Mouse (Mus musculus): Measurements from ENCODE around the gene Bcan. TPM values are rescaled to one million over a fixed set of nuclear protein-coding genes. Genes with fewer than 3 reads are reported as not detected.

Gene Bcan
- total RNA-seq, 2 experiments from 2014 or later = 18.7 to 20.0 TPM

DNA sequence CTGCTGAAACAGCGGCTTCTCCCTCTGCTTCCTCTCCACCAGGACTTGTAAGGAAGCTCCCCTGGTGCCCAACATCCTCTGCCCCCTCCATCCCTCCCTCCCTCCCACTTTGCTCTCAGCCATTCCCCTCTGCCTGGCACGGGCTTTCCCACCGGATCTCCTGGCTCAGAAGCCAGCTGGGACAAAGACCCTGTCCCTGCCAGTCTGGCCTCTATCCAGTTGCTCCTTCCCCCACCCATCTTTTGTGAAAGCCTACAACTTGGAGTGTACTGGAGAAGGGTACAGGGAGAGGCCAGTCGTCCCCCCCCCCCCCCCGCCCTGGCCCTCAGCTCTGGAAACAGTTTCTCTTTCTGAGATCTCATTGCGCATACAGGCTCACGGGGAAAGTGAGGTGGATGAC is 1.3 kb downstream of the Bcan start:
- DNase-seq = no peak

DNA sequence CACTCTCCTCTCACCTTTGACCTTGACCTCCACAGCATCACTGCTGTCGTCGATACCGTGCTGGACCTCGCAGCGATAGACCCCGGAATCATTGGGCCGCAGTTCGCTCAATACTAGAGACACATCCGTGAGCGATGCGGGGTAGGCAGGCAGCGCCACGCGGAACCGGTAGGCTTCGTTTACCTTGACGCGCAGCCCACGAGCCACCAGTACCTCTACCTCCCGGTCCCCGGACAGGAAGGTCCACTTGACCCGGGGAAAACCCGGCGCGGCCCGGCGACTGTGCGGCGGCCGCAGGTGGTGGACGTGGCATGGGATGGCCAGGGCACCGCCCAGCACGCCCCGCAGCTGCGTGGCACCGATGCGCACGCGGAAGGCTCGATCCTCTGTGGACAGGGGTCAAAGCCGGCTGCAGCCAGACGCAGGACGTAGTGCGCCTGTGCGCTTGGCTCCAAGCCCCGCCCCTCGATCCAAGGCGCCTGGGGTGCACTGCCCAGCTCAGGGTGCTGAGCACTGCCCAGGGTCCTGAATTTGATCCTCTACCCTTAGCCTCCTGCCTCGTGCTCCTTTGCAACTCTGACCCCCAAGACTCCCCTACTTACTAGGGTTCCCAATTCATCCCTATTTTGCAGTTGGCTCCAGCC is 2.9 kb downstream of the Bcan start:
- peak; percentile 81 for DNase-seq

DNA sequence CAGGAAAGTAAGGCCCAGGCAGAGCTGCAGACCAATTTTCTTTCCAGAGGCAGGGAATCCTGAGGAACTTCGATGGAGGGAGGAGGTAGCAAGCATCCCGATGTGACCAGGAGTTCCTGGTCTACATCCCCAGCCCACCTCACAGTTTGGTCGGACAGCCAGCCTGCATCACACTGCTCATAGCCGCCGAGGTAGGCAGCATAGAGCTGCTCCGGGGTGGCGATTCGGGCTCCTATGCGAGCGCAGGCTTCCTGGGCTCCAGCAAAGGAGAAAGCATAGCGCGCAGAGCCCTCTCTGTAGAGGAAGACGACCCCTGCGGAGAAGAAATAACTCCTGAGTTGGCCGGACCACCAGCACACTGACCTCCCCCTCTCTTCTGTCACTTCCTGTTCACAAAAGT is 3.6 kb downstream of the Bcan start:
- DNase-seq = no peak

DNA sequence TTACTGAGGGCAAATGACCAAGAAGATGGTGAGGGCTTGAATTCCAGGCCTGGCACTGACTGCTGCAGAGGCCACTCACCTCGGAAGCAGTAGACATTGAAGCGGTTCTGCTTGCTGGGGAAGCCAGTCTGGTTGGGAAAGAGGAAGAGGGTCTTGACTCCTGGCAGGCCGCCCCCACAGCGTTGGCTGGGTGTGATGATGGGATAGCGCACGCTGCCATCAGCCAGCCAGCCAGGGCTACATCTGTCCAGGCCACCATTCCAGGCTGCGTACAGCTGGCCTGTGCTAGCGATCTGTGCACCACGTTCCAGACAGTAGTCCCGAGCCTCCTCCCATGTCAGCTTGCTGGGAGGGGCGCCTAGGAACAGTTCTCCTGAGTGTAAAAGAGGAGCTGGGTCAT is 4.7 kb downstream of the Bcan start:
- no peak for DNase-seq

DNA sequence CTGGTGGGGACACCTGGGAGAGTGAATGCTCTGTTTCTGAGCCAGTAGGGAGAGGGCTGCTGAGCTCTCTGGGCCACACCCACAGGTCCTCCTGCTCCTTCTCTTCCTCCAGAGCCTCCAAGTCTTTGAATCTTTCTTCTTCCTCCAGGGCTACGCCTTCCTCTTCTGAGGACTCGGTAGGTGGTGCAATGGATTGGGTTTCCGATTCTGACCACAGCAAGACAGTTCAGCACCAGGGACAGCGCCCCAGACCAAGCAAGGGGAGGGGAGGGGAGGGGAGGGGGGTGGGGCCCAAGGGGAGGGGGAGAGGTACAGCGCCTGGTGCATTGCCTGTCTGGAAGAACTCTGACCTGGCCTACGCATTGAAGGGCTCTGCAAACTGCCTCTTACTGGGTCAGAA is 6.6 kb downstream of the Bcan start:
- peak; percentile 74 for DNase-seq

DNA sequence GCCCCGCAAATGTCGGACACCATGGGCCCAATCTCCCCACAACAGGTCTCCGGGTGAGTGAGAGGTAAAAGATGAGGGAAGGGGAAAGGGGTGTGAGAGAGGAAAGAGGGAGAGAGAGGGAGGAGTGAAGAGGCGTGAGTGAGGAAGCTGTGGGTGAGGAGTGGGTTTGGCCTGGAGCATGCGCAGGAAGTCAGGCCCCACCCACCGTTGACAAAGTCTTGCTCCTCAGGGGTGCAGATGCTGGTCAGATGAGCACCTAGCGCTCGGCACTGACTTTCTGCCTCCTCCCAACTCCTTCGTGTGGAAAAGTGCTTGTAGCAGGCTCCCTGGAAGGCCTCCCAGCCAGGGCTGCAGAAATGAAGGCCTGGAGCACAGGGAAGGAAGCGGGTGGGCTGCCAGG is 10.1 kb downstream of the Bcan start:
- DNase-seq = no peak

DNA sequence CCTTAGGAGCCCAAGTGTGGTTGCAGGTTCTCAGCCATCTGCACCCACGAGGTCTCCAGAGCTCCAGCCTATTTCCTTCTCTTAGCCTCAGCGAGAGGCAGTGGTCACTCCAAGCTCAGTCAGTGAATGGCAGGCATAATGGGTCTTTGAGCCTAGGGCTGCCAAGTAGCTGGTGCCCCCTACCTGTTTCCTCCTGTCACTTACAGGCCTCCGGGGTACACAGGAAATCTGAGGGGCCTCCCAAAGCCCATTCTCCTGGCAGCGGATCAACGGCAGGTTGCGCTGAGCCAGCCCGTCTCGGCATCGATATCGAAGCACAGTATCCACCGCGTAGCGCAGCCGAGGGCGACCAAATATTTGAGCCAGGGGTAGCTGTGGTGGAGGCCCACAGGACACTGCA is 12.0 kb downstream of the Bcan start:
- DNase-seq = no peak

DNA sequence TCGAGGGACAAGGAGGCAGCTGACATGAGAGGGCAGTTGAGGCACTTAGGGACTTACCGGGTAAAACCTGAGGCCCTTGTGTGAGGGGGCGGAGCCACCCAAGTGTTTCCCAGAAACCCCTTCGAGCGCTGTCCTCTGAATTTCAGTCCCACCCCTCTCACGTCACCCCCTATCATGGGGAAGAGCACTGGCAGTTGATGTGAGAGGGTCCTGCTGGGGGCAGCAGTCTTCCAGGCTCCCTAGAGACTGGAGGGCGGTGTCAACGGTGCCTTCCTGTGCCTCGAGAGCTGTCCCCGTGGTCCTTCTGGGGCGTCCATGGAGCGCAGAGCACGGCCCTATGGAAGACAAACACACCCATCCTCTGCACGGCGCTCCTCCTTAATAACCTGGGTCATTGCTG is 12.4 kb downstream of the Bcan start:
- DNase-seq = no peak

DNA sequence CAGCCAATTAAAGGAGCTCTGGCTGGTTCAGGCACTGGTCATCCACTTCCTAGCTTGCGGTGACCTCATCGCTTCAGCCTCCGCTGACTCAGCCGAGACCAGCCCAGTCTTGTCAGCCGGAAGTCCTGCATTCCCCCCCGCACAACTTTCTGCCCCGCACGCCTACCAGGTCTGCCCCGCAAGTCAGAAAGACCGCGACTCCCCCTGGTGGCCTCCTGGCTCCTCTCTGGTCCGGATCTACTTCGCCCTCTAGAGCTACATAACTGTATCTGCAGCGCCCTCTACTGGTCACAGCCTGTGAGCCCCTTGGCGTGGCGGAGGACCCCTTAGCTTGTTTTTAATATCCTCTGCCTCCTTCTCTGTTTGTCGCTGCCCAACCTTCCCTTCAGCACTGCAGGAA is 13.2 kb downstream of the Bcan start:
- DNase-seq = peak; percentile 97

DNA sequence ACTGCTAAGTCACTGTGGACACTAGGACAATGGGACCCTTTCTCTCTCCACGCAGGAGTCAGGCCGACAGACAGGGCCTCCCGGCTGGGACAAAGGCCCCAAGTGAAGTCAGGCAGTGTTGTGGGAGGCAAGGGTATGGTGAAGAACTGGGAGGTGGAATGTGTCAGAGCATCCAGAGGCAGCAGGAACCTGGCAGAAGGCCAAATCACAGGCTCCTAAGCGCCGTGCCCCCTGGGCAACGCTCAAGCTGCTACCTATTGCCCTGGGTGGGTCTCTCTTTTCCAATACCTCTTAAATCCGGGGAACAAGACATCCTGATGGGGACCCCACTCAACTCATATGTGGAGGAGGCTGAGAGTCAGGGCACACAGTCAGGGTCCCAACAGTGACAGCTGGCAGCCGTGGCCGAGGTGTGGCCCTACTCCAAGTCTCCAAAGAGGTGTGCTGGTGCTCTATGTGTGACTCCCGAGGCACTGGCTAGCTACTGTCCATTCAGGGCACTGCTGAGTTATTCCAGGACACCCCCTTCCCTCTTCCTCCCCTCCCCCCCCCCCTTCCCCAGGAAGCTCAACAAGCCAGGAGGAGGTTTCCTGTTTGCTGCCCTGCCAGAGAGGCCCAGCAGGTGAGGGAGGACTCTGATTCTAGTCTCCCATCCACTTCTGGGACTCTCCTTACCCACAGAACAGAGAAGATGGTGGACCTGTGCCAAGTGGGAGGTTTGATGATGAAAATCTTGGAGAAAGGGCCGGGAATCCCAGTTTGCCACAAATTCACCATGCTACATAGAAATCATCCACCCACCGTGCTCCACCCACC is 14.3 kb downstream of the Bcan start:
- no peak for DNase-seq

DNA sequence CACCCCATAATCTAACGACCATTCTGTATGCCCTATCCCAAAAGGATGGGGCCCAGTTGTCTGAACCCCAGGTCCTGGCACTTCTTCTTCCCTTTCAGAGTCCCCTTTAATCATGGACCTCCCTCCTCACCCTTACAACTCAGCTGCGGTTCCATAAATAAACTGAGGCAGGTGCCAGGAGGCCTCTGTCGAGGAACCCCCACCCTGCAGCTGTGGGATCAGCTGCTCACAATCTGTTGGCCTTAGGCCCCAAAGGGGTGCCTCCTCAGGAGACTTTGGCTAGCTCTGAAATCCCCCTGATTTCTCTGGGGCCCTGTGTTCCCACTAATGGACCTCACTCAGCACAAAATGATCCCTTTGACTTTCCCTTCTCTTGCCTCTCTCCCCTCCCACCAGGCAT is 15.9 kb downstream of the Bcan start:
- no peak for DNase-seq

DNA sequence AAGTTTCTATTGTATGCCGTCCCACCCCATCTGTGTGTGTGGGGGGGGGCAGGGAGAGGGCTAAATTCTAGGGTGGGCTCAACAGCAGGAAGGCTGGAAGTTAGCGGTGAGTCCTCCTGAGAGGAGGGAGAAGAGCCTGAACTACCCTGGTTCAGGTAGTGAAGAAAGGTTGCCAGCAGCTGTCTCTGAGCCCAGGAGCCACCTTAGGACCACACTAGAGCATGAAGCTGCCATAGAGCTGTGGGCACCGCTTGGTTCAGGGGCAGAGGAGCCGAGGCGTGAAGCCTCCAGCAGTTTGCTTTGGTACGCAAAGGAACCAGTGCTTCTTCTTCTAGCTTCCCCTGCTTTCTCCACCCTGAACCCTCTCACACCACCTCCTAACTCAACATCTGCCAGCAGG is 16.4 kb downstream of the Bcan start:
- no peak for DNase-seq

DNA sequence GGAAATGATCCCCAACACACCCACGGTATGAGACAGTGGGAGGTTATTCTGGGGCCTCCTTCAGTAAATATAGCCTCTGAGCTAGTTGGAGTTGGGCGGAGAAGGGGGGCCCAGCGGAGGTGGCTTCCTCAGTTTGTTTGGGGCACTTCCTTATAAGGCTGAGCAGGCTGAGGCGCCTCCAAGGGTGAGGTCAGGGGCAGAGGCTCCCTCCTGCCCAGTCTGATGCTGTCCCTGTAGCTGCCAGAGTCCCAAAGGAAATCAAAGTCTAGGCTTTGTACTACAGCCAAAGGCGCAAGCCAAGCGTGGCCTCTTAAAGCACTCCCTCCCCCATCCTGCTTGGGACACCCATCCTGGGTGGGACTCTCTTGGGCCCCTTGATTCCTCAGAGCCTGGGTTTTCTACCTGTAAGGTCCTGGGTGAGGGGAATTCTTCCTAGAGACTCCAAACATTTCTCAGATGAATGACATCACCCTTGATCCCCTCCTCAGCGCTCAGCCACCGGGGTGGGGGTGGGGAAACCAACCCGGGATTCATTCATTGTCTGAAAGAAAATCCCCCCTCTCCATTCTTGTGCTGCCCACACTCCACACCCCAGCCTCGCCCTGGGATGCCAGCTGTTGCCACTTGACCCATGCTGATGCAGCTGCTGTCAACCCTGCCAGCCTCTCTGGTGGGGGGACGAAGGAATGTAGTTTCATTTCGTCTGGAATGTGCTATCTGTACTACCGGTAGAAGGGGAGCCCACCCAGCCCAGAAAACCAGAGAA is 17.0 kb downstream of the Bcan start:
- peak; percentile 47 for DNase-seq

DNA sequence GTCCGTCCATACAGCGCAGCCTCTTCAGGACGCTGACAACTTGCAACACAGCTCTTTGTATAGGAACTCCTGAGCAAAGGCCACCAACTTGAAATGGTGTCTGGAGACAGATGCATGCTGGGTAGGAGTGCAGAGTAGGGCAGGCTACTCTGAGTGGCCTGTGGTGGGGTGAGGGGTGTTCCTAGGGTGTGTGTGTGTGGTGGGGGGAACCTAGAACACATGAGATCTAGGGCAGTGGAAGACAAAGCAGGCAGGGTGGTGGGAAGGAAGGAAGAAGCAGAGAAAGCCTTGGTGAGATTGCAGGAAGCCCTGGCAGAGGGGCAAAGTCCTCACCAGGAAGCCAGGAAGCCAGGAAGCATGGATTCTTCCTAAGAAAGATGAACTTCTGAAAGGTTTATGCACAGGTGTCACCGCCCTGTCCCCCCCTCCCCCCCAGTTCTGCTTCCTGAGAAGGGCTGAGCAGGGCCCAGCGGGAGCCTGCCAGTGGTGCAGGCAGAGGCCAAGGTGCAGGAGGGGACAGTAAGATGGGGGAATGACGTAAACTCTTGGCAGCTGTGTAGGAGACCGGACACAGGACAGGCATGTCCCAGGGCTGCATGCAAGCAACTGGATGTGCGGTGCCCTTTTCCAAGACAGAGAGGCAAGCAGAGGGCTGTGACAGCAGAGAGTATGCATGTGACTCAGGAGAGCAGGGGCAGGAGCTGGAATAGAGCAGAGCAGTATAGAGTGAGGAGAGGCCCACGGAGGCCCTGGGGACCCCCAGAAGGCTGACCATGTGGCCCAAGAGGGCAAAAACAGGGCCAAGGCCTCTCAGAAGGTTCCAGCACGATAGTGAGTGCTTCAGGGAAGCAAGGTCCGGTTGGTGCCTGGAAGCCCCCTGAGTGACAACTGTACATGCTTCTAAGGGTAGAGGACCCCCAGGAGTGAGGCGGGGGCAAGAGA is 17.9 kb downstream of the Bcan start:
- peak; percentile 68 for DNase-seq

DNA sequence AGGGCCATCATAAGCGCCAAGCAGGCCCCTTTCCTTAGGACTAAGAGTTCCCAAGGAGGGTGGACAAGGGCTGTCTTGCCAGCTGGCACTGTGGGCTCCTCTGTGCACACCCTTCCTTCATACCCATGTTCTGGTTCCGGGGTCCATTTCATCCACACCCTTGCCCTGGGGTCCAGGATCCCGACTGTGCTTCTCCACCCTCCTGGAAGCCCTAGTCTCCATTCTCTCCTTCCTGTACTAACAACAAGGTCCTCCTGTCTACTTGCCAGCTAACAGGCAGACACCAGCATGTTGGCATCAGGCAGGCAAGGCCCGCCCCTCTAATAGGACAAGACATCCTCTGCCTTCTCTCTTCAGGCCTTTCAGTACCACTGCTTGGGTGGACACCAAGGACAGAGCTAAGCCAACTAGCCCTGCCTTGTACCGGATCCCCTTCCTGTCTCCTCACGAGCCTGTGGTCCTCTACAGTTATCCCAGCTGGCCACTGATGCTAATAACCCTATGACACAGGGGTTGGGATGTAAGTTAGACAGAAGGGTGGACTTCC is 18.7 kb downstream of the Bcan start:
- no peak for DNase-seq

DNA sequence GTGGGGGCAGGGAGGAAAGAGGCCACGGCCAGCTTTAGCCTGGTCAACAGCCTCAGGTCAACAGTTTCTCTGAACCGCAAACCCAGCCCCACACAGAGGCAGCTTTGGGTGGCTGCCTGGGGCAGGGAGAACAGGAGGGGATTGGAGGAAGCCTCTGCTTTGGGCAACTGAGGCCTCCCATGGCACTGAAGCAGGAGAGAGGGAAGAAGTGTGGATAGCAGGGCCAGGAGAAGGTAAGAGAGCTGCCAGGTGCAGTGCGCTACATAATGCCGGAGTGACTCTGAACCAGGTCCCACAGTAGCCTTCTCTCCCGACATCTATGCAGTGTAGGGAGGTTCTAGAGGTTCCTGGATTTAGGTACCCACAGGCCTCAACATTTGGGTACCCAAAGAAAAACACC is 19.3 kb downstream of the Bcan start:
- DNase-seq = no peak

DNA sequence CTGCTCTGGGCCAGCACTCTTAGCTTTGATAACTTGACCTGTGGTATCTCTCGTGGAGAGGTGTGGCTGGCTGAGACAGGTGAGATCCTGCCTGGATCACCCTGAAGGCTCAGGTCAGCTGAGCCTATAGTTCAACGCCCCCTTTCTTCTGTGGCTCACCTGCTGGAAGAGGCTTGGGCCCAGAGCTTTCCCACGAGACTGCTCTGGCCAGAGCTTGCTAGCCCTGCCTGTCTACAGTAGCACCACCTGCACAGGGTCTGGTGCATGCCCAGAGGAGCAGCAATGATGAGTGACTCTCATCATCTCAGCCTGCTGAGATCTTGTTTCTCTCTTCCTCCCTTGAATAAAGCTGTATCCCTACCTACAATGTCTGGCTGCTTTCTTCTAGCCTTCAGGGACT is 19.9 kb downstream of the Bcan start:
- no peak for DNase-seq

DNA sequence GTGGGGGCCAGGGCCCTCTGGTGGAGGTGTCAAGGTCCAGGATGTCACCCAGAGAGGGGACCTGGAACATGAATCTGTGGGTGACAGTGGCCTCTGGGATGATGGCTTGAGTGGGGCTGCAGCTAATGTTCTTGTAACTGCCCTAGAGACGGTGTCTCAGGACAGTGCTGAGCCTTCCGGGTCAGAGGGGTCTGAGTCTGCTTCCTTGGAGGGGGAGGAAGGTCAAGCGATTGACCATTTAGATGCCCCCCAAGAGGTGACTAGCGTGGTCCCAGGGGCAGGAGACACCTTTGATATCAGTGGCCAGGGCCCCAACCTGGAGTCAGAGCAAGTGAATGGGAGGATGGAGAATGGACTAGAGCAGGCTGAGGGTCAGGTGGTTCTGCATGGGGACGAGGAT is 20.5 kb downstream of the Bcan start:
- no peak for DNase-seq

DNA sequence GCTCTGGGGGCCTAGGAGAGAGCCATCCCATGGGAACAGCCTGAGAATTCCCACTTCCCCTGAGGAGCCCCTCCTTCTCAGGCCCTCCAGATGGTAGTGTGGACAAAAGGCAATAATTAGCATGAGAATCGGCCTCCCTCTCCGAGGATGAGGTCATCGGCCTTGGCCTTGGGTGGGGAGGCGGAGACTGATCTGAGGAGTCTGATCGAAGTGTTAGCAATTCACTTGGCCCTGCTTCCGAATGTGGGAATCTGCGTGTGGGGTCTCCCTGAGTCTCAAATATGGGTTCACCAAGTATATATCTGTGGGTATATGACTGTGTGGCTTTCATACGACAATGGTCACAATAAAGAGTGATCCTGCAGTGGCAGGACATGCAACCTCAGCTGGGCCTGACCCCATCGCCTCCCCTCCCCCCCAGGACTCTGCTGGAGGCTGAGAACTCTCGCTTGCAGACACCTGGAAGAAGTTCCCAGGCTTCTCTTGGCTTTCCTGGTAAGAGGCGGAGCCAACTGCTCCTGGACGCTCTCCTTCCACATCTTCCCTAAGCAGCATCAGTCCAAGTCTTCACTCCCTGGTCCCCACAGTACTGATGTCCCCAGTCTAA is 25.5 kb downstream of the Bcan start:
- peak; percentile 49 for DNase-seq

DNA sequence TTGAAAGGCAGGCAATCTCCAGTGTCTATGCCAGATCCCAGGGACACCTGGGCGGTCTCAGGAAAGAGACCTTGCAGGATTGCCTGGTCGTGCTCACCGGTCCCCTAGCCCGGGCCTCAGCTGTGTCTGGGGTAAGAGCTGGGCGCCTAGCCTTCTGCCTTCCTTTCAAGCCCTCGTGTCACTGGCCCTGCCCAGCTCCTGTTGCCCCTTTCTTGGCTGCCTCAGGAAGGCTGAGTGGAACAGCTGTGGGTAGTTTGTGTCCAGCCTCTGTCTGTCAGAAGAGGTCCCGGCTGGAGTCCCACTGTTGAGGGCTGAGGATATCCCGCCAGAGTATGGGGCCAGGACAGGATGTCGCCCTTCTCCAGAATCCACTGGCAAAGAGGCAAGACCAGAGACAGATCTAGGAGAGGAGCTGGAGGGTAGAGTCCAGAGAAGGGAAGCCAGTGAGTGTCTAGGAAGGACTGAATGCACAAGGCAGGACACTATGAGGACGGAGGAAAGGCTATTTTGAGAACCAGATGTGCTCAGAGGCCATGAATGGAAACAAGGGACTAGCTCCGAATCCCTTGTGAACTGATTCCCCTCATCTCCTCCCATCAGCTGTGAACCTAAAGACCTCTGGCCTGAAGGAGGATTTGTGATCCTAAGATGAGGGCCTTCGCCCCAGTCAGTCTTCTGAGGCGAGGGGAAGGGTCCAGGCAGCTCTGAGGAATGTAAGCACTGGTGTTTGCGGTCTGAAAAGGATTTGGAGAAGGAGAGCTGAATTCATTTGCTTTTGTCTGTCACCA is 26.2 kb downstream of the Bcan start:
- DNase-seq = no peak

DNA sequence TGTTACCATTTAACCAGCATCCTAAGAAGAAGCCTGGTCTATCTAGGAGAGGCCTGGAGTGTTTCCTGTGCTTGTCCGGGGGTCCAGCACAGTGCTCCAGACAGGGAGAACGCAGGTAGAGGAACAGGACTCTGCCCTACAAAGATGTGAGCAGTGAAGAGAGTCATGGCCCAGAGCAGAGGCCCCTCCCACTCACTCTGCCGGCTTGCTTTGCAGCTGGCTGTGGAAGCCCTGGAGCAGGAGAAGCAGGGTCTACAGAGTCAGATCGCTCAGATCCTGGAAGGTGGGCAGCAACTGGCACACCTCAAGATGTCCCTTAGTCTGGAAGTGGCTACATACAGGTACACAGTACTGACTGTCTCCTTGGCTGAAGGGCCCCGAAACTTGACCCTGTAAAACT is 27.3 kb downstream of the Bcan start:
- no peak for DNase-seq

Measured in adrenal gland, postnatal 10 days (tissue).